Mouse (Mus musculus) heart, postnatal 0 days (tissue): ENCODE results near the gene Galnt7. TPM values are rescaled to one million over a fixed set of nuclear protein-coding genes. Genes with fewer than 3 reads are reported as not detected.

Experiments used
- ATAC-seq: fragments of 200-750 bp; cut with Nextera tagmentation; 2 replicates; pipeline ENCODE4 v1.8.0; 2017; ENCODE audit warnings: low read depth, moderate number of reproducible peaks, moderate library complexity; ENCODE audit not compliant: insufficient read depth
- DNase-seq: peaks from one replicate; pipeline ENCODE4 v3.0.0-alpha.2; 2016; ENCODE audit warnings: low spot score
- H3K27ac ChIP-seq: fragments of 300-500 bp; sonication (generic); 2 replicates; pipeline ENCODE4 v1.5.1; 2014; ENCODE audit warnings: low read depth, mild to moderate bottlenecking
- H3K27me3 ChIP-seq: fragments of 300-500 bp; sonication (generic); 2 replicates; pipeline ENCODE4 v1.6.1; 2014; ENCODE audit warnings: low read length, mixed read lengths; ENCODE audit not compliant: control insufficient read depth, insufficient read depth
- H3K36me3 ChIP-seq: fragments of 300-500 bp; sonication (generic); replicated peaks from 2 replicates; pipeline ENCODE4 v1.6.1; 2014; ENCODE audit warnings: low read length, mixed read lengths; ENCODE audit not compliant: control insufficient read depth, insufficient read depth
- H3K4me1 ChIP-seq: fragments of 300-500 bp; sonication (generic); 2 replicates; pipeline ENCODE4 v1.6.1; 2014; ENCODE audit warnings: antibody characterized with exemption; ENCODE audit not compliant: control insufficient read depth, insufficient read depth
- H3K4me2 ChIP-seq: fragments of 300-500 bp; sonication (generic); 2 replicates; pipeline ENCODE4 v1.6.1; 2014; ENCODE audit warnings: low read depth, mild to moderate bottlenecking, low read length, moderate library complexity
- H3K4me3 ChIP-seq: fragments of 300-500 bp; sonication (generic); 2 replicates; pipeline ENCODE4 v1.5.1; 2014; ENCODE audit warnings: low read depth, low read length
- H3K9ac ChIP-seq: fragments of 300-500 bp; sonication (generic); replicated peaks from 2 replicates; pipeline ENCODE4 v1.6.1; 2014; ENCODE audit warnings: low read depth, low read length, mixed read lengths
- H3K9me3 ChIP-seq: fragments of 300-500 bp; sonication (generic); replicated peaks from 2 replicates; pipeline ENCODE4 v1.6.1; 2016; ENCODE audit warnings: low read length; ENCODE audit not compliant: control insufficient read depth
- CTCF ChIP-seq: IDR thresholded peaks from 2 replicates; pipeline ENCODE4 v1.5.1; 2016; ENCODE audit warnings: antibody characterized with exemption, control low read depth, low read depth
- EP300 ChIP-seq: IDR thresholded peaks from 2 replicates; pipeline ENCODE4 v1.6.1; 2016; ENCODE audit warnings: antibody characterized with exemption, low read depth
- WGBS: fragments of 180-500 bp; shearing (Covaris S2); extraction: QIAGEN DNeasy Blood & Tissue Kit; methylation state at CpG from one replicate; pipeline ENCODE4 v1.1.7; 2014; 5-methylcytosine and 5-hydroxymethylcytosine counted together
- polyA plus RNA-seq: library from polyadenylated mRNA; unstranded; fragments of >200 nt; fragmentation: Nextera tagmentation; extraction: Ambion mirVana; gene quantifications from 2 replicates; pipeline ENCODE4 v1.2.1, GENCODE M21; 2015
- total RNA-seq: library from RNA; depleted of rRNA; stranded (reverse); fragments of >200 nt; gene quantifications from 2 replicates; pipeline ENCODE4 v1.2.3, GENCODE M21; 2014; ENCODE audit warnings: low replicate concordance

Galnt7 gene
- total and polyA plus RNA-seq, 2 experiments from 2014 or later, result 3.5 to 7.2 TPM

GRCm38 (mm10) chr8:57651357-57651688, 1.5 kb downstream of the Galnt7 start:
- under 1% methylated on average over 8 of the region's 8 CpGs for WGBS
- peak overlapping the region; percentile 84 for H3K9ac ChIP-seq
- no peaks in the 10 kb centered on the region for H3K4me1 ChIP-seq
- peak overlapping the region; percentile 91 for H3K4me3 ChIP-seq
- peak overlapping the region; percentile 88 for H3K4me2 ChIP-seq
- H3K36me3 ChIP-seq, result no peaks in the 10 kb centered on the region
- peak overlapping the region; percentile 93 for H3K27ac ChIP-seq
- no peaks in the 10 kb centered on the region for H3K27me3 ChIP-seq
- TF ChIP-seq EP300 (no peak), CTCF (no peak)
- H3K9me3 ChIP-seq, result no peaks in the 10 kb centered on the region
- ATAC-seq (no peak), DNase-seq (no peak)

GRCm38 (mm10) chr8:57650216-57650615, 2.6 kb downstream of the Galnt7 start:
- no peak overlapping the region for H3K4me3 ChIP-seq
- H3K9me3 ChIP-seq, result no peaks in the 10 kb centered on the region
- ATAC-seq (no peak), DNase-seq (no peak)
- no peaks in the 10 kb centered on the region for H3K27me3 ChIP-seq
- no peak overlapping the region for H3K9ac ChIP-seq
- no peaks in the 10 kb centered on the region for H3K36me3 ChIP-seq
- no peaks in the 10 kb centered on the region for H3K4me1 ChIP-seq
- 87% methylated on average over 6 of the region's 6 CpGs for WGBS
- H3K4me2 ChIP-seq, result no peak overlapping the region
- H3K27ac ChIP-seq, result no peak overlapping the region
- TF ChIP-seq CTCF (no peak), EP300 (no peak)

DNA sequence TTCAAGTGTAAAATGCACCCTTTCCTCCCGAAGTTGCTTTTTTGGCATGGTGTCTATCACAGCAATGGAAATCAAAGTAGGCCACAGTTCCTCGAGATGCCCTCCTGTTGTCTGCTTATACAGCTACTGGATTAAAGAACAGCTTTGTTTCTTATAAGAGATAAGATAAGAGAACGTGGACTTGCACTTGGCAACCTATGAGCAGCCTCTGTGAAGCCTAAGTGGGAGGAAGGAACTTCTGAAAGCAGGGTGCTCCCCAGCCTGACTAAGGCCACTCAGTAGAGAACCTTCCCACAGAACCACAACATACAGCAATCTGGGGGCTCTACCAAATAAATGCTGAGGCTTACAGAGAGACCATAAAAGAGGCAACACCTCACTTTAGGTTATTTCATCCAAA, 5.3 kb downstream of the Galnt7 start:
- 24% methylated on average over 3 of the region's 3 CpGs for WGBS
- Histone ChIP-seq H3K36me3 (no peaks in the 10 kb centered on the region), H3K4me1 (no peaks in the 10 kb centered on the region; the same call in 1 of the 2 replicates), H3K4me2 (no peak overlapping the region), H3K9ac (no peak overlapping the region), H3K27ac (no peak overlapping the region), H3K27me3 (no peaks in the 10 kb centered on the region), H3K9me3 (no peaks in the 10 kb centered on the region), H3K4me3 (no peak overlapping the region)
- no peak for DNase-seq
- no peak for ATAC-seq
- TF ChIP-seq CTCF (no peak), EP300 (no peak)

DNA sequence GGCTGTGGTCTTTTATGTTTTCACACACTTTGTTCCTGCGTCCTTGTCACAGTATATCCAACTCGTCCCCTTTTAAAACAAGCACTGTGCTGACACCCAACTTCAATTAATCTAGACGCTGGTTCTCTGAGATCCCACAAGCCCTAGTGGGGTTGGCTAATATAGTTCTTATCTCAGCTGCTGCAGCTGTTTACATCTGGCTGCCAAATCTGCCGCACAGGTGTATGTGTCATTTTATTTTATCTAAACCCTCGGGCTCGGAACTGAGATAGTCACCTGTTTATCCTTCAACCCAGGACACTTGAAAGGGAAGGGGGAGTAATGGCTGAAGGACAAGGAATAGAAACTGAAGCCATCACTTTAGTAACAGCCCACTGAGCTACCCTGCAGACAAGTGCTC, 8.6 kb downstream of the Galnt7 start:
- H3K27me3 ChIP-seq, result no peaks in the 10 kb centered on the region
- H3K4me1 ChIP-seq, result peaks cover 13% of the 10 kb centered on the region
- 37% methylated on average over 6 of the region's 6 CpGs for WGBS
- no peak overlapping the region for H3K4me2 ChIP-seq
- ATAC-seq (no peak), DNase-seq (no peak)
- no peak overlapping the region for H3K4me3 ChIP-seq
- TF ChIP-seq EP300 (no peak), CTCF (no peak)
- no peak overlapping the region for H3K27ac ChIP-seq
- no peak overlapping the region for H3K9ac ChIP-seq
- H3K9me3 ChIP-seq, result no peaks in the 10 kb centered on the region
- no peaks in the 10 kb centered on the region for H3K36me3 ChIP-seq

DNA sequence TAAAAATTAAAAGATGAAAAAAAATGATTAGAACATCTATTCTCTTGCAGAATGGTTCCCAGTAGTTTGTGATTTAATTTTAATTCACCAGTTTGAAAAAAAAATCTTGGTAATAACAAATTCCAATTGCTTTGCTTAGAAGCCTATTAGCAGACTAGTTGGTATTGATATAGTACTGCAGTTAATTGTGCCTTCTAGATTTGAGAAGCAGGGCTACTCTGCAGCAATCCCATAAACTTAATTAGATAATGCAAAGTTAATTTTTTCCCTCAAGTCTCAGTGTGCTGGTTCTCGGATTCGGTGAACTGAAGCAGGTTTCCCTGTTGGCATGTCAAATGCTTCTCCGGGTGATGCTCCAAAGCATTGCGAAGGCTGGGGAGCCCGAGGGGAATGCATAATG, 10.1 kb downstream of the Galnt7 start:
- H3K4me3 ChIP-seq, result no peak overlapping the region
- no peaks in the 10 kb centered on the region for H3K36me3 ChIP-seq
- ATAC-seq (no peak), DNase-seq (no peak)
- WGBS, result 92% methylated on average over 5 of the region's 5 CpGs
- no peaks in the 10 kb centered on the region for H3K9me3 ChIP-seq
- H3K4me2 ChIP-seq, result no peak overlapping the region
- H3K9ac ChIP-seq, result no peak overlapping the region
- no peak overlapping the region for H3K27ac ChIP-seq
- no peaks in the 10 kb centered on the region for H3K27me3 ChIP-seq
- TF ChIP-seq EP300 (no peak), CTCF (no peak)
- H3K4me1 ChIP-seq, result peaks cover 13% of the 10 kb centered on the region

GRCm38 (mm10) chr8:57638925-57639324, 13.9 kb downstream of the Galnt7 start:
- TF ChIP-seq CTCF (no peak), EP300 (no peak)
- Histone ChIP-seq H3K36me3 (no peaks in the 10 kb centered on the region), H3K4me1 (peaks cover 13% of the 10 kb centered on the region), H3K27ac (no peak overlapping the region), H3K27me3 (no peaks in the 10 kb centered on the region), H3K4me2 (no peak overlapping the region), H3K4me3 (no peak overlapping the region), H3K9ac (no peak overlapping the region), H3K9me3 (no peaks in the 10 kb centered on the region)
- ATAC-seq (no peak), DNase-seq (no peak)
- WGBS, result 67% methylated on average over 6 of the region's 6 CpGs
